Comparison of ENCODE assay signal across 1 mouse cellular context in the genomic region with DNA sequence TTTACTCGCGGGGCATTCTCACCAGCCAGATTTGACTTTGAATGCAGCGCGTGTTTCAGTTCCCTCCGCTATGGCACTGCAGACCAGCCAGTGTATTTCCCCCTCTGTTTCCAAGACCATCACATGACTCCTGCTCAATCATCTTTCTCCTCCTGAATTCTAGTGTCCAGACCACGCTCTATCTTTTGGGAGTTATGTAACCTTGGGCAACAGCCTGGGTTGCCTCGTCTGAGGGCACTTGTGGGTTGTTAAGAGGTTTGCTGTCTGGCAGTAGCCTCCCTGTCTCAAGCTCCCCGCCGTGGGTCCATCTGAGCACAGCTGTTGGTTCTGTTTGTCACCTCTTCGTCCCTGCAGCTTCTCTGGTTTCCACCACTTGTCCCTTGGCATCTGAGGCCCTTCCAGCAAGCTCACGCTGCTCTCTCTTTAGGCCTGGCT.
TF ChIP-seq lines count a peak whose summit lies in the region.

No protein-coding gene starts in this region.

TF ChIP-seq in CH12.LX, 34 proteins besides CTCF, POLR2A, EP300 and RAD21 (continued from another document):
- no peak for TF ChIP-seq ZMIZ1 (IDR thresholded peaks at IDR 0.05; ENCODE audit: low read depth, low read length)
- no peak for TF ChIP-seq ZNF384 (IDR thresholded peaks at IDR 0.05; ENCODE audit: low read depth, low read length)
- TF ChIP-seq RCOR1 (conservative IDR thresholded peaks at IDR 0.05; ENCODE audit: low read depth, low read length), result no peak
- TF ChIP-seq NELFE (IDR thresholded peaks at IDR 0.05; ENCODE audit: low read depth, low read length), result no peak
- TF ChIP-seq SIN3A (IDR thresholded peaks at IDR 0.05; ENCODE audit: low read length), result no peak
